Mouse (Mus musculus) liver, embryonic 13.5 days (tissue): ENCODE data around the gene Rgs11. TPM values are rescaled to one million over a fixed set of nuclear protein-coding genes. Genes with fewer than 3 reads are reported as not detected.
"Not testable (repeated sequence)": the region's sequence is repeated elsewhere in the genome, so short reads cannot be mapped to it uniquely, and the experiment has no call there.

Experiments used
- ATAC-seq: fragments of 200-750 bp; cut with Nextera tagmentation; 2 replicates; pipeline ENCODE4 v1.8.0; 2017; ENCODE audit warnings: low read depth, mild to moderate bottlenecking, moderate number of reproducible peaks, moderate library complexity
- DNase-seq: peaks from one replicate; pipeline ENCODE4 v3.0.0; 2022
- H3K27ac ChIP-seq: fragments of 300-500 bp; sonication (generic); 2 replicates; pipeline ENCODE4 v1.5.1; 2015; ENCODE audit warnings: moderate library complexity, mild to moderate bottlenecking, inconsistent platforms
- H3K27me3 ChIP-seq: fragments of 300-500 bp; sonication (generic); 2 replicates; pipeline ENCODE4 v1.6.1; 2015; ENCODE audit warnings: mild to moderate bottlenecking, inconsistent platforms
- H3K36me3 ChIP-seq: fragments of 300-500 bp; sonication (generic); 2 replicates; pipeline ENCODE4 v1.6.1; 2015; ENCODE audit warnings: mild to moderate bottlenecking, inconsistent platforms
- H3K4me1 ChIP-seq: fragments of 300-500 bp; sonication (generic); replicated peaks from 2 replicates; pipeline ENCODE4 v1.6.1; 2015; ENCODE audit warnings: inconsistent platforms
- H3K4me2 ChIP-seq: fragments of 300-500 bp; sonication (generic); 2 replicates; pipeline ENCODE4 v1.6.1; 2015; ENCODE audit warnings: inconsistent platforms, mild to moderate bottlenecking, moderate library complexity
- H3K4me3 ChIP-seq: fragments of 300-500 bp; sonication (generic); replicated peaks from 2 replicates; pipeline ENCODE4 v1.5.1; 2015; ENCODE audit warnings: mild to moderate bottlenecking, inconsistent platforms
- H3K9ac ChIP-seq: fragments of 300-500 bp; sonication (generic); 2 replicates; pipeline ENCODE4 v1.6.1; 2015; ENCODE audit warnings: mild to moderate bottlenecking, inconsistent platforms
- H3K9me3 ChIP-seq: fragments of 300-500 bp; sonication (generic); replicated peaks from 2 replicates; pipeline ENCODE4 v1.6.1; 2016; ENCODE audit warnings: inconsistent platforms
- WGBS: fragments of 180-500 bp; shearing (Covaris S2); methylation state at CpG from one replicate; pipeline ENCODE4 v1.1.7; 2015; ENCODE audit not compliant: insufficient replicate concordance; 5-methylcytosine and 5-hydroxymethylcytosine counted together
- polyA plus RNA-seq: library from polyadenylated mRNA; unstranded; fragments of >200 nt; fragmentation: Nextera tagmentation; extraction: Ambion mirVana; gene quantifications from 2 replicates; pipeline ENCODE4 v1.2.1, GENCODE M21; 2015

The Rgs11 gene
- polyA plus RNA-seq = 0.30 and 0.48 TPM in 2 replicates

- WGBS = under 1% methylated on average over 22 of the region's 22 CpGs
These were observed at the start of gene Rgs11 for GRCm38 (mm10) chr17:26202737-26203136. Gene Rgs11 (plus strand): TSS chr17:26202951.

GRCm38 (mm10) chr17:26162736-26163135 is 40.0 kb upstream of the Rgs11 start:
- H3K4me3 ChIP-seq = no peak overlapping the region
- 73% methylated on average over 1 of the region's 1 CpGs for WGBS
- DNase-seq = no peak

More at GRCm38 (mm10) chr17:26202737-26203136, at the start of gene Rgs11:
- peaks cover 5% of the 10 kb centered on the region for H3K36me3 ChIP-seq
- peak within 1 kb of the TSS; percentile 60 for H3K9ac ChIP-seq
- peak within 1 kb of the TSS; percentile 48 for H3K27ac ChIP-seq
- peaks cover 67% of the 10 kb centered on the region for H3K4me1 ChIP-seq
- peak within 1 kb of the TSS; percentile 98 for H3K4me2 ChIP-seq
- DNase-seq = peak; percentile 48
- peaks cover 78% of the 10 kb centered on the region for H3K27me3 ChIP-seq
- H3K4me3 ChIP-seq = peak within 1 kb of the TSS; percentile 71
- ATAC-seq = no peak
- H3K9me3 ChIP-seq = no peaks in the 10 kb centered on the region

GRCm38 (mm10) chr17:26168039-26168438 is 34.7 kb upstream of the Rgs11 start:
- no peak overlapping the region for H3K4me3 ChIP-seq
- no peak for DNase-seq
- H3K4me2 ChIP-seq = no peak overlapping the region
- H3K9me3 ChIP-seq = no peaks in the 10 kb centered on the region
- H3K9ac ChIP-seq = no peak overlapping the region
- no peak for ATAC-seq
- H3K36me3 ChIP-seq = peaks cover 11% of the 10 kb centered on the region
- no peaks in the 10 kb centered on the region for H3K4me1 ChIP-seq
- no peaks in the 10 kb centered on the region for H3K27me3 ChIP-seq
- WGBS = 20% methylated on average over 2 of the region's 2 CpGs
- H3K27ac ChIP-seq = no peak overlapping the region

More at GRCm38 (mm10) chr17:26162736-26163135, 40.0 kb upstream of the Rgs11 start:
- Histone ChIP-seq H3K9me3 (no peaks in the 10 kb centered on the region), H3K36me3 (peaks cover 11% of the 10 kb centered on the region), H3K4me1 (no peaks in the 10 kb centered on the region), H3K4me2 (no peak overlapping the region), H3K27me3 (no peaks in the 10 kb centered on the region), H3K9ac (no peak overlapping the region), H3K27ac (no peak overlapping the region)
- no peak for ATAC-seq

- not testable (repeated sequence) for H3K4me1 ChIP-seq, ATAC-seq, H3K27me3 ChIP-seq, H3K4me2 ChIP-seq, H3K9ac ChIP-seq, DNase-seq, H3K27ac ChIP-seq, H3K9me3 ChIP-seq, H3K4me3 ChIP-seq
- peaks cover 35% of the 10 kb centered on the region for H3K36me3 ChIP-seq
- WGBS = 71% methylated on average over 2 of the region's 2 CpGs
These were observed 27.5 kb upstream of the Rgs11 start for GRCm38 (mm10) chr17:26175248-26175647.

- Histone ChIP-seq H3K4me3 (no peak overlapping the region), H3K36me3 (peaks cover 45% of the 10 kb centered on the region), H3K27me3 (no peaks in the 10 kb centered on the region), H3K9ac (no peak overlapping the region), H3K27ac (no peak overlapping the region), H3K4me1 (no peaks in the 10 kb centered on the region), H3K9me3 (no peaks in the 10 kb centered on the region), H3K4me2 (no peak overlapping the region)
- ATAC-seq (no peak), DNase-seq (no peak)
These were observed 24.1 kb upstream of the Rgs11 start for GRCm38 (mm10) chr17:26178611-26179010.

- no peak for ATAC-seq
- no peaks in the 10 kb centered on the region for H3K9me3 ChIP-seq
- no peak for DNase-seq
- no peak overlapping the region for H3K4me3 ChIP-seq
- no peaks in the 10 kb centered on the region for H3K27me3 ChIP-seq
- H3K27ac ChIP-seq = no peak overlapping the region
- WGBS = 86% methylated on average over 3 of the region's 3 CpGs
- H3K4me2 ChIP-seq = no peak overlapping the region
- H3K4me1 ChIP-seq = no peaks in the 10 kb centered on the region
- peaks cover 55% of the 10 kb centered on the region for H3K36me3 ChIP-seq
- H3K9ac ChIP-seq = no peak overlapping the region
These were observed 21.6 kb upstream of the Rgs11 start for GRCm38 (mm10) chr17:26181179-26181578.

- no peaks in the 10 kb centered on the region for H3K27me3 ChIP-seq
- H3K27ac ChIP-seq = no peak overlapping the region
- H3K4me2 ChIP-seq = no peak overlapping the region
- H3K4me3 ChIP-seq = no peak overlapping the region
- 86% methylated on average over 5 of the region's 5 CpGs for WGBS
- no peak overlapping the region for H3K9ac ChIP-seq
- peaks cover 95% of the 10 kb centered on the region for H3K36me3 ChIP-seq
- DNase-seq (no peak), ATAC-seq (no peak)
- no peaks in the 10 kb centered on the region for H3K4me1 ChIP-seq
- H3K9me3 ChIP-seq = no peaks in the 10 kb centered on the region
These were observed 15.2 kb upstream of the Rgs11 start for GRCm38 (mm10) chr17:26187592-26187991.

GRCm38 (mm10) chr17:26188091-26188805 is 14.5 kb upstream of the Rgs11 start:
- H3K27me3 ChIP-seq = no peaks in the 10 kb centered on the region
- no peak overlapping the region for H3K9ac ChIP-seq
- H3K27ac ChIP-seq = no peak overlapping the region
- 86% methylated on average over 11 of the region's 11 CpGs for WGBS
- H3K4me2 ChIP-seq = no peak overlapping the region
- no peaks in the 10 kb centered on the region for H3K9me3 ChIP-seq
- H3K36me3 ChIP-seq = peaks cover 95% of the 10 kb centered on the region
- H3K4me1 ChIP-seq = no peaks in the 10 kb centered on the region
- no peak for ATAC-seq
- DNase-seq = no peak
- H3K4me3 ChIP-seq = no peak overlapping the region

GRCm38 (mm10) chr17:26191486-26191885 is 11.3 kb upstream of the Rgs11 start:
- H3K27ac ChIP-seq, H3K9me3 ChIP-seq, H3K4me3 ChIP-seq, H3K4me1 ChIP-seq, ATAC-seq, H3K27me3 ChIP-seq, H3K9ac ChIP-seq, H3K4me2 ChIP-seq, DNase-seq: not testable (repeated sequence)
- 80% methylated on average over 7 of the region's 7 CpGs for WGBS
- peaks cover 96% of the 10 kb centered on the region for H3K36me3 ChIP-seq

GRCm38 (mm10) chr17:26192481-26193190 is 10.1 kb upstream of the Rgs11 start:
- H3K36me3 ChIP-seq = peaks cover 98% of the 10 kb centered on the region
- WGBS = 86% methylated on average over 15 of the region's 15 CpGs

GRCm38 (mm10) chr17:26198892-26199291 is 3.9 kb upstream of the Rgs11 start, which contains the start of gene Pdia2:
Gene Pdia2 (minus strand): TSS chr17:26199087.
- peak within 1 kb of the TSS; percentile 83 for H3K27ac ChIP-seq
- H3K9me3 ChIP-seq = no peaks in the 10 kb centered on the region
- H3K27me3 ChIP-seq = peaks cover 46% of the 10 kb centered on the region
- ATAC-seq (peak; percentile 79), DNase-seq (peak; percentile 80)
- 7% methylated on average over 4 of the region's 4 CpGs for WGBS
- peaks cover 81% of the 10 kb centered on the region for H3K4me1 ChIP-seq
- peak within 1 kb of the TSS; percentile 98 for H3K4me2 ChIP-seq
- H3K36me3 ChIP-seq = peaks cover 44% of the 10 kb centered on the region
- peak within 1 kb of the TSS; percentile 71 for H3K4me3 ChIP-seq
- peak within 1 kb of the TSS; percentile 81 for H3K9ac ChIP-seq

More at GRCm38 (mm10) chr17:26192481-26193190, 10.1 kb upstream of the Rgs11 start:
- ATAC-seq = no peak
- Histone ChIP-seq H3K9me3 (no peaks in the 10 kb centered on the region), H3K9ac (no peak overlapping the region), H3K27me3 (no peaks in the 10 kb centered on the region), H3K4me3 (no peak overlapping the region), H3K4me1 (peaks cover 19% of the 10 kb centered on the region), H3K27ac (no peak overlapping the region), H3K4me2 (no peak overlapping the region)
- DNase-seq = no peak
